Mouse (Mus musculus): ENCODE results near the gene Rab21.

Gene Rab21

DNA sequence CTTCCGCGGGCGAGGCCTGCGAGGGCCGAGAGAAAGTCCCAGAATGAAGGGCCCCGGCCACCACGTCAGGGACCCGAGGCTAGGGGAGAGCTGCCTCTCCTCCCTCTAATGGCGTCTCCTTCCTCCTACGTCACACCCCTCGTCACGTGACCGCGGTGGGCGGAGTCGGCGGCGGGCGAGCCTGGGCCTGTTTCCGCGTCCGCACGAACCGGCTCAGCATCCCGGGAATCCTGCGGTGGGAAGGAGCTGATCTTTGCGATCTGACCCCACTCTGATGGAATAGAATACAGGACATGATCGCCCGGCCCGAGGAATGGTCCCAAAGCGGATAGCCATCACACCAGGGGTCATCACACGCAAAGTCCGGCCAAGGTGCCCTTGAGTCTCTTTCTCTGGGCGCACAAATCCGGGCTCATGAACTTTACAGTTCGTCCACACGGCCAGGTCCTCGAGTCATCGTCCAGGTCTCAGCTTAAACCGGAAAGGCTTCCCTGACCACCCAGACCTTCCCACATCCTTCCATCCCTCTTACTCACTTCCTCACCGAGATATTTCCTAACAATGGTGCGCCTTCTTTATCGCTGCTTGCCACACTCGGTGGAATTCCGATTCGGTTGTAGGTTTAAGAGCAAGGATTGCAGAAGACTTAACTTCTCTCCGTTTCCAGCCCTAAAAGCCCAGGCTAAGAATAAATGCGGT is at the start of gene Rab21:
Gene Rab21, minus strand, starts transcription at position 122 of the 699 bp plus-strand sequence.
- DNase-seq: peak; percentile 99

DNA sequence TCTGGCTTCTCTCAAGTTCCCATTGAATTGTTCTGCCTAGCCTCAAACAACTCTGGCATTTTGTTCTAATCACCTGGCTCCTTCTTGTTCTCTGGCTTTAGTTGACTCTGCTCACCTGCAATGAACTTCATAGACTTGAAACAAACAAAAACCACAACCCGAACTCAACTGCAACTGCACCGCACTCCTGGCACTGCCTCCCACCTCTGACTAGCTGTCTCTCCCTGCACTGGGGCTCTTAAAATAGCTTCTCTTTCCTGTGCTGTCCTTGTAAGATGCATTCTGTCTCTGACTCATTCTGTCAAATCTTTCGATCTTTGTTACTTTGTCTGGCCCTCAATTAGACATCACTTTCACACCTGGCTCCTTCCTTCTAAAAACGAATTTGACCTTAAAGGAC is 47.8 kb upstream of the Rab21 start:
- no peak for DNase-seq

DNA sequence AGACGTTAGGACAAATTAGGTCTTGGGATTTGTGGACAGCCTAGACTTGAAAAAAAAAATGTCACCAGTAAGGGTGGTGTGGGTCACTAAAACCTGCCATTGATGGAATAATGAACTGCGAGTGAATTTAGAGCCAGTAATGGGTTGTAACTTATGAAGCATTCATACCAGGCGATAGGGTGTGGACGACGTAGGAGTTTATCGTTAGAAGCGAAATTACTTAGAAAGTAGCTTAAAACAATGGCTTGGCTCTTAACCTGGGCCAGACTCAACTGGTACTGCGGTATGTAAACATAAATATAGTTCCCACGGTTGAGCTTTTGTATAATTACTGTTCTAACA is 47.2 kb upstream of the Rab21 start:
- DNase-seq: no peak

DNA sequence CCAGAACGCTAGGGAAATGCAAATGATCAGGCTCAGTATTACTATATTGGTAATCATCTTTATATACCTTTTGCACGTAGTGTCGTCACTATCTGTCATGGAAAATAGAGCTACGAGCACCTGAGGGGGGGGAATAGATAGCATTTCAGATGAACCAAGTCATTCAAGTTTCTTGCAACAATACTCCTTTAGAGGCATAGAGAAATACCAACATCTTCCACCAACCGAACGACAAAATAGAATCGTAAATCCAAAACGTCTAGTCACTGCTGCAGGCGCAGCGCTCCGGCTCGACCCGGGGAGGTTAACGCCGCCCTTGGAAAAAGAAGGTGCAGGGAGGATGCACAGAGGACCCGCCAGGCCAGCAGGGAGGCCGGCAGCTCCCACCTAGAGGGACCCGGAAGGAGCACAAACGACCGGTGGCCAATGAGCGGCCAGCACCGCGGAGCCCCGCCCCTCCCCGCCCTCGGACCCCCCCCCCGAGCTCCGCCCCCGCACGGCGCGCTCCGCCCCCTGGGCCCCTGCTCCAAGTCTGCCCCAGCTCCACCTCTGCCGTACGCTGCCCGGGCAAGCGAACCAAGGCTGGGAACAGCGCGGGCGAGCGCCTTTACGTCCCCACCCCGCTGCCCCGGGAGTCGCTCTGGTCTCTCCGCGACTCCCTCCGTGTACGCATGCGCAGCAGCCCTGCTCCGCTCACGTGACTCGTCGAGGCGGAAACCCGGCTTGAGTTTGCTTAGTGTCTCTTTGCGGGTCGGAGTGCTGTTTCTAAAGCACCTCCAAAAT is 46.6 kb upstream of the Rab21 start, which contains the start of gene Tmem19:
Gene Tmem19, minus strand, starts transcription at position 662 of the 783 bp plus-strand sequence.
- DNase-seq: peak; percentile 97

DNA sequence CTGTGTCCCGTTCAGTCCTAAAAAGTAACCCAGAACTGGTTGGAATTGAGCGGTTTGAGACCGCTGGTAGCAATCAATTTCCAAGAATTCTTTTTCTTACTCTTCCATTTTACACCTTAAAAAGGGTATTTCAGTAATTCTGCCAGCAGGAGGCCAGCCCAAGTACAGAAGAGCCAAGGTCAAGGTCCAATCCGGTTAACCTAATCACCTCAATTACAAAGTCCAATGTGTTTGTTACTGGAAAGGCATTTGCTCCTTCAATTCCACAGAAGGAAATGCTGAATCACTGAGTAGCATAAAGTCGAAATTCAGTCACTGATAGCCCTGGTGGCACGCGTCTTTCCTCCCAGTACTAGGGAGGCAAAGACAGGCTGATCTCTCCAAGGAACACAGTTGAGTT is 43.7 kb upstream of the Rab21 start:
- no peak for DNase-seq

DNA sequence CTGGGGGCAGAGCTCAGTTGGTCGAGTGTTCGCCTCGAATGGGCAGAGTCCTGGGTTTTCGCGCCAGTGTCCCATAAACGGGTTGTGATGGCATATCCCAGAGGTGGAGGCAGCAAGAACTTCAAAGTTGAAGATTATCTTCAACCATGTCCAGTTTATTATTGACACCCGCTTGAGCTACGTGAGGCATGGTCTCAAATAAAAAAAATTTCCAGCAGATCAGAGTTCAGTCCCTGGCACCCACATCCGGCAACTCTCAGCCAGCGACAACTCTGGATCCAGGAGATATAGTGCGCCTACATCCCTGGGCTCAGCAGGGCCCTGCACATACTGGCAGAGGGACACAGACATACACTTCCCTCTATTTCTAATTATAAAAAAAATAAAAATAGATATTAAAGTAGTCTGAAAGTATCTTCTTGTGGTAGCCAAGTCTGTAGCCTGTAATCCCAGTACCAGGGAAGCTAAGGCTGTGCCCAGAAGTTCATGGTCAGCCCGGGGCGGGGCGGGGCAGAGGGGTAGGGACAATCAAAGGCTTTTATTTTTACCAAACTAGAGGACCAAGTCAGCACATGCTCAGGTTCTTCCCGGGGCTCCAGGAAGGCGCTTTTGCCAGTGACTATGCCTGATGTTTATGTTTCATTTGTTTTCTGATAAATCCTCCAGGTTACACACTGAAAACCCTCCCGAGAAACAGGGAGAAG is 43.0 kb upstream of the Rab21 start:
- DNase-seq: no peak

DNA sequence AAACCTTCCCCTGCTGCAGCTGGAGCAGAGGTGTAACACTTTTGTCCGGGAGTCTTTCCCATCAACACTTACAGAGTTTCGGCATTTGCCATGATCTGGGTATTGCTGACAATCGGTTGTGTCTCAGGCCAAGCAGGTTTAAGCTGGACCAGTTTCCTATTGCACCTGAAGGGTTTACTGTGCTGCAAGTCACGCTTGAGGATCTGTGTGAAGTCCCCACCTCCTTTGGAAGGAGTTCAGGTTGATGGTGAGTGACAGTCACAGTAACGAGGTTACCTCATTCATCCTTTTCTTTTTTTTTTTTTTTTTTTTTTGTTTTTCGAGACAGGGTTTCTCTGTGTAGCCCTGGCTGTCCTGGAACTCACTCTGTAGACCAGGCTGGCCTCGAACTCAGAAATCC is 40.7 kb upstream of the Rab21 start:
- no peak for DNase-seq

DNA sequence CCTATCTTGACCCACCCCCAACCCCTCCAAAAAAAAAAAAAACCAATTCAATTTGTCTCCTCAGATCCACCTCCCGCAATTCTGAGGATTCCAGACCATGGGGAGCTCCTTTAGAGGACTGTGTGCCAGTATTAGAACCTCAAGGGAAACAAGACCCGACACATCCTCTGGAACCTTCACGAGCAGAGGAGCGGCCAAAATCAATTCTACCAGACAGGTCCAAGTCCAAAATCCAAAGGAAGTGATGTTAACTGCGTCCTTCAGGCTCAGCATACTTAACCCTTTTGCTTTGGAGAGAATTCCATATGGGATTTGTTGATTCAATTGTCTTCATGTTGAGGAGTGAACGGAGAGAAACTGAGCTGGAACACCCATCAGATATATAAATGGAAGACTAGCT is 39.6 kb upstream of the Rab21 start:
- no peak for DNase-seq

DNA sequence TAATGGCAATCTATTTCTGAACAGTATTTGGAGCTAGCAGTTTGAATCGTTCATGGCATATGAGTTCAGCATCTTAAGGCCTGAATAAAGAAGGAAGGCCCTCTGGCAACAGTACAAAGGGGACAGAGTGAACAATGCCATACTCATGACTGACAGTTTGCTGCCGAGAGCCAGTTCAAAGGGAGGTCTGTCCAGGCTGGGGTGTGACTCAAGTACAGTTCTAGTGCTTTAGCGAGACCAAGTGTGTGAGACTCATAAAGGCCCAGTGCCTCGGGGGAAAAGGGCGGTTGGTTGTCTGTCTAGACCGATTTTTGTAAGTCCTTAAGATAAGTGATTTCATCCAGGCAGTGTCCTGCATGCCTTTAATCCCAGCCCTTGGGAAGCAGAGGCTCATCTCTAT is 39.2 kb upstream of the Rab21 start:
- DNase-seq: no peak

DNA sequence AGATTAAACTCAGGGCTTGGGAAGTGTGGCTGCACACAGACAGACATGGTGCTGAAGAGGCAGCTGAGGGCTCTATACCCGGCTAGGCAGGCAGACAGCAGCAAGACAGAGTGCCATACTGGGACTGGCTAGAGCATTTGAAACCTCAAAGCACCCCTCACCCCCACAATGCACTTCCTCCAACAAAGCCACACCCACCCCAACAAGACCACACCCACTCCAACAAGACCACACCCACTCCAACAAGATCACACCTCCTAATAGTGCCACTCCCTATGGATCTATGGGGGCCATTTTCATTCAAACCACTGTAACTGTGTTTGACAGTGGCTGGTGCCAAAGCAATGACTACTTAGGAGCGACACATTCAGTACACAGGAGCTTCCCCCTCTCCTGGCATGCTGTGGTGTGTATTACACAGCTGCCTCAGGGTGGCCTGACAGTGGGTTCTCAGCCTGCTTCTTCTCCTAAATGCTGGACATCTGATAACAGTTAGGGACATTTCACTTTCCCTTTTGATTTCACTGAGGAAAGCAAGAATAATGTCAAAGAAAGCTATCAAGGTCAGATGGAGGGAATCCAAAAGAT is 35.5 kb upstream of the Rab21 start:
- no peak for DNase-seq

DNA sequence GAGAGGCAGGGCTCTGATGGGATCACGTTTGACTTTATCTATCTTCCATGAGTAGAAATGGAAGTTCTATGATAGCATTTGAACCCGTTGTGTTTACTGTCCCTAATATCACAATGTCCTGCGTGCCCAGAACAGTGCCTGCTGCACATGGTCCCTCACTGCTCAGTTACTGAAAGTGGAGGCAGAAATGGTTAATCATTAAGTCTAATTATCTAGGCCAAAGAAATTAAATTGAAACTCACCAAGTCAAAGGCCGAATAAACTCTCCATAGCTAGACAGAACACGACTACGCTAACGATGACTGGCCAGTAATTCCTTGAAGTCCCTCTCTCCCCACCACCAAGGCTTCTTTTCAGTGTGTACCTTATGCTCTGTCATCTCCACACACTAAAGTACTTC is 34.1 kb upstream of the Rab21 start:
- DNase-seq: no peak

DNA sequence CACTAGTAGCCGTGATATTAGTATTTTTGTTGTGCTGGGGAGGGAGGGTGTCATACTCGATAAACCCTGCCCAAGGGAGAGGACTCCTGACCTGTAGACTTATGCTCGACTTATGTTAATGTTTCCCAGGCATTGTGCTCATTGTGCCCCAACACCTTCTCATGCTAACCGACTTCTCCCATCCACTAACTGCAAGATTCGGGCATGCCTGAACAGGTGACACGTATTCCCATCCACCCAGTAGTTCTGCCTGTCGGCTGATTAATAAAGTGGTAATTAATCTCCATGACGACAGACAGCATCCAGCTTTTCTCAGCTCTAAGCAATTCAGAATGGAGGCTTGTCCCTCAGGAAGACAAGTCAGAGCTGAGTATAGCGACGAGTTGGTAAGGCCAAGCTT is 33.6 kb upstream of the Rab21 start:
- no peak for DNase-seq

DNA sequence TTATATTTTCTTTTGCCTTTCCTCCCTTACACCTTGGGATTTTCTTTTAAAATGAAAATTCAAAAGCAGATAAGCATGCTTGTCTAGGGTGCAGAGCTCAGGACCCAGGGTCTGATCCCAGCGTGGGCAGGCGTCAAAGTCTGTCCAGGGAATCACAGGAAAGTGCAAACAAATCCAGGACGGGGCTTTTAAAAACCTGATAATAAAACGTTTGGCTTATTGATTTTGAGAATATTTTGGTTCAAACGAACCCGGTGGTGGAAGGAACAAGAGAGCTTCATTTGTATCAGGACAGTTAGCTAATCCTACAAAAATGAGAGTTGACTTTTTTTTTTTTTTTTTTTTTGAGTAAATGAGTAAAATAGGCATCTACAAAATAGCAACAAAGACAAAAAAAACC is 32.7 kb upstream of the Rab21 start:
- no peak for DNase-seq

DNA sequence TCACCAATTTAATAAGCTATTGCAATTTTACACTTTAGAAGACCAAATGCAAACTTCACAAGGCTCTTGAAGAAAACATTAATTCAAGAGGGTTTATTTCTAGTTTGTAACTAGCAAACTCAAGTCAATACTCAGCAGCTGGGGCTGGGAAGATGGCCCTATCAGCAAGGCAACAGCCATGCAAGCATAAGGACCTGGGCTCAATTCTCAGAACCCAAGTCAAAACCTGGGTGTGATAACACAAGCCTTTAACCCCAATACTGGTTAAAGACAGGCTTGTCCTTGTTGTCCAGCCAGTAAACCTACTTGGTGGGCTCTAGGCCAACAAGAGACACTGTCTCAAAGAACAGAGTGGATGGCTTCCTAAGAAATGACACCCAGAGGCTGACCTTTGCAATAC is 31.1 kb upstream of the Rab21 start:
- no peak for DNase-seq

DNA sequence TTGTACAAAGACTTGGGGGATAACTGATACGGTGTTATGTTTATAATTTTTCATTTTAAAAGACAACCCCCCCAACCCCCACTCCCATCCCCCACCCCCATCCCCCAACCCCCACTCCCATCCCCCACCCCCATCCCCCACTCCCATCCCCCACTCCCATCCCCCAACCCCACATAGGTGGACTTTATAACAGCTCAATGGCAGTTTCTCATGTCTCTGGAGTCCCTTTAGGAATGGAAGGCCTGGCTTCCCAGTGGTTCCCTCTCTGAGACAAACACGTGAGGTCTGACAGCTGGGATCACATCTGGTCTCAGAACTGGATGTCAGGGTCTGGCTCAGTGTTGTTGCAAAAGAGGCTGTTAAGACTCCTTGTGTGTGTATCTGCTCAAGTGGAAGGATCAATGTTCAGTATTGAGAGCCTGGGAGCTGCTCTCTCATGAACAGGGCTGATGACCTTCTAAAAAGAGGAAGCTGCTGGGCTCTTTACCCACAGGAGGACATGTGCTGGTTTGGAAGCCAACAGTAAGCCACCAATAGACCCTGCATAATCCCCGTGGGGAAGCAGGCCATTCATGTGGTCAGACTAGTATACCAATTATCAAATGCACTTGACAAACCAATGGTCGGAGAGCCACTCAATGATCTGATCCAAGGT is 27.5 kb upstream of the Rab21 start:
- no peak for DNase-seq

DNA sequence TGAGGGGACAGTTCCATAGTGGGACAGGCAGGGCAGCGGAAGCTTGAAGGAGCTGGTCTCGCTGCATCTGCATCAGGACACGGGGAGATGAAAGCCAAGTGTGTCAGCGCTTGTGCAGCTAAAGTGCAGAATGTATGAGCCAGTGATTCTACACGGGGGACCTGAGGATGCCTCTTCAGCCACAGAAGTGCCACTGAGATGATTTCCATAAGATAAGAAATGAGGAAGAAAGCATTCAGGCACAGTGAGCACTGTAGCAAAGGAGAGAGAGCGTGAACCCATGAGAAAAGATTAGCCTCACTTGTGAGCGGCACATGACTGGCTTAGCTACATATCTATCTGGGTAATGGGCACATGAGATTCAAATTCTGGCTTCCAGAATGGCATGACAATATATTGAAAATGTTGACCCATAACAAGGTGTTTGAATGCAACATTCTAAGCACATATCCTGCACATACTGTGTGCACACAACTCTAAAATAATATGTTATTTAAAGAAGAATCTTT is 24.5 kb upstream of the Rab21 start:
- DNase-seq: no peak

DNA sequence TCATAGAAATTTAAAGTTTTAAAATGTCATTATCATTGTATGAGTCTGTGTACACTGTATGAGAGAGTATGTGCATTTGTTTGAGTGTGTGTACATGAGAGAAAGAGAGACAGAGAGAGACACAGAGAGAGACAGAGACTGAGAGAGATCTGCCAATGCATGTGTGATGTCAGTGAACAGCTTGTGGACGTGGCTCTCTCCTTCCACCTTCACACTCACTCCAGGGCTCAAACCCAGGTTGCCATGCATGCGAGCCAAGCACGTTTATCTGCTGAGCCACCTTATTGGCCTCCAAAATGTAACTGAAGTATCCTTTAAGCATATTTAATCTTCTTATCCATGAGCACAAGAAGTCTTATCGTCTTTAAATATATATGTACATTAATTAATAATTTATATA is 21.5 kb upstream of the Rab21 start:
- DNase-seq: no peak

DNA sequence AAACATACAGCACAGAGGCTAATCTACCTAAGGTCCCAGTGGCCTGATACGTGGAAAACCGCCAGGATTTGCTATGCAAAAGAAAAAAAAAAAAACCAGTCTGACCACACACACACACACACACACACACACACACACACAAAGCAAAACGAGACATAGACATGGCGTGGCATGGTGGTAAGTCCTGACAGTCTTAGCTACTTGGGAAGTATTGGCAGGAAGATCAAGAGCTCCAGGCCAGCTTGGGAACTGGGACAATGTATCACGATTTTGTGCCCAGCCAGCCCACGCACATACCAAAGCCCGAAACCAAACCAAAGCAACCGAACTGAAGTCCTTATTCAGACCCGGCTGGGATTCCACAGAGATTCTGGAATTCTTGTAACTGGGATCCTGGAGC is 18.1 kb upstream of the Rab21 start:
- DNase-seq: no peak

DNA sequence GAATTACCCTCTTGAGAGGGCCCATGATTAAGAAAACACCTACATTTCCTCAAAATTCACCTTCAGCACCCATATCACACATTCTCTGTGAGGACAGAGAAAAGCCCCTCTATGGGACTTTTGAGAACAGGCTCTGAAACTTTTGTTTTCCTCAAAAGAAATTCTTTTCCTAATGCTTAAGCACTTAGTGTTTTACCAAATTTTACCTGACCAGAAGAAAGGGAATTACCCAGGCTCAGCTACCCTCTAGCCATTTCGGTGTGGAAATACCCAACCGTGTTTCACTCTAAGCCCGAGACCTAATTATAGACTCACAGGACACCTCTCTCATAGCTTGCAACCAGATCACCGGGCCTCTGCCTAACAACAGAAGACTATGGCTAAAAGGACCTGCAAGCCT is 17.6 kb upstream of the Rab21 start:
- no peak for DNase-seq

DNA sequence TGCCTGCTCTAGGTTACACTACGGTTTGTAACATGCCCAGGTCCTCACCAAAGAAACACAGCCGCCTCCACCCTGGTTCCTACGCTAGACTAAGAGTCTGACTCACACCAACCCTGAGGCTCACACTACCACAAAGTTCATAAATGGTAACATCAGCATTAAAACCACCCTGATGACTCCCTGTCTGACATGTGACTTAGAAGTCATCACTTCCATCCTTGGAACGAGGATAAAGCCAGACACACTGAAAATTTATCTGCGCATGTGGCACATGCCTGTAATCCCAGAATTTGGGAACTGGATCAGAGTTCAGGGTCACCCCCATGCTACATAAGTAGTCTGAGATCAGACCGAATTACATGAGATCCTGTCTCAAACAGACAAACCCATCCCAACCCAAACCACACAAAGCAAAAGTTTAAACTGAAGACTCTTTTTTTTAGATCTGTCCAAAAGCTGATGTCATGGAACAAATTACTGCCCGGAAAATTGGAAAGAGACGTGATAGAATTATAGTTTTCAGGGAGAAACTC is 17.1 kb upstream of the Rab21 start:
- no peak for DNase-seq

DNA sequence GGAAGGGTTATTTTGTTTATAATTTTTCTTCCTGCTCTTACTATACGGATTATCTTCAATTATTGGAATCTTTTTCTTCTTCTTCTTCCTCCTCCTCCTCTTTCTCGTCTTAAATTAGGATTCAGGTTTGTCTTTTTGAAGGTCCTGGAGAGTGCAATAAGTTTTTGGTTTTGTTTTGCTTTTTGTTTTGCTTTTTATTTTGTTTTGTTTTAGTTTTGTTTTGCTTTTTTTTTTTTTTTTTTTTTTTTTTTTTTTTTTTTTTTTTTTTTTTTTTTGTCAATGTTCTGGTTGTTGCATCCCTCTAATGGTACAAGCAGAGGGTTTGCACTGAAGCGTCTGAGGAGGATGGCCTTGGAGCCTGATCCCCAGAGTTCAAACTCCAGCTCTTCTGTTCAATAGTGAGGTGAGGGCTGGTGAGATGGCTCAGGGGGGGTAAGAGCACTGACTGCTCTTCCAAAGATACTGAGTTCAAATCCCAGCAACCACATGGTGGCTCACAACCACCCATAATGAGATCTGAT is 13.7 kb upstream of the Rab21 start:
- DNase-seq: no peak

DNA sequence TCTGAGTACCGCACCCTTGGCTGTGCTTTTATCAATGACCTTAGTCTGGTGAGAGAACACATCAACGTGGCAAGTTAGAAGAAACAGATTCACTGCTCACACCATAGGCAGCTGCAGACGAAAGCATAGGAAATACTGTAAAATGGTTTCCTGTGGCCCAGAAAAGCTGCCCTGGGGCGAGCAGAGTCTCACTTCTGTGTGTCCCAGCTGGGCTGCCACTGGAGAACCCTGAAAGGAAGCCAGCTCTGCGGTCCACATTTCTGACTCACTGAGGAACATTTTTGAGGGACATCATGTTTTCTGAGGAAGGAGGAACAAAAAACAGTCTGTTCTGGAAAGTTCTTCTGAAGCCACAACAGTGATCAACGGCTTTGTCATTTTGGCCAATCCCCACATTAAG is 13.1 kb upstream of the Rab21 start:
- peak; percentile 53 for DNase-seq

All from lung, postnatal 14 days (tissue).